Mouse (Mus musculus): Measurements from ENCODE around the gene Kbtbd4. TPM values are rescaled to one million over a fixed set of nuclear protein-coding genes. Genes with fewer than 3 reads are reported as not detected.

The Kbtbd4 gene
- polyA plus RNA-seq, 1 experiment: 29.1 TPM

- H3K4me1 ChIP-seq (replicated peaks; ENCODE audit: control insufficient read depth, insufficient read depth, low read length): peaks cover 8% of the 10 kb centered on the region
- no peak overlapping the region for H3K4me3 ChIP-seq (ENCODE audit: control insufficient read depth, insufficient read depth, low read length)
- TF ChIP-seq CTCF (IDR thresholded peaks at IDR 0.05; ENCODE audit: borderline replicate concordance, control insufficient read depth, extremely low read depth, insufficient read depth, low read length, poor library complexity) (no peak), POLR2A (IDR thresholded peaks at IDR 0.05; ENCODE audit: control insufficient read depth, extremely low read depth, insufficient read depth, low read length, poor library complexity) (no peak)
- H3K36me3 ChIP-seq (ENCODE audit: control insufficient read depth, insufficient read depth, low read length): no peaks in the 10 kb centered on the region
- 94% methylated on average over 5 of the region's 5 CpGs for WGBS
- no peaks in the 10 kb centered on the region for H3K27me3 ChIP-seq (ENCODE audit: control insufficient read depth, insufficient read depth, low read length)
- H3K27ac ChIP-seq (ENCODE audit: control insufficient read depth, insufficient read depth, low read length): no peak overlapping the region
- DNase-seq: no peak
These were observed 45.6 kb downstream of the Kbtbd4 start for GRCm38 (mm10) chr2:90950149-90950548.

- Histone ChIP-seq H3K4me3 (ENCODE audit: control insufficient read depth, insufficient read depth, low read length) (no peak overlapping the region), H3K27me3 (ENCODE audit: control insufficient read depth, insufficient read depth, low read length) (no peaks in the 10 kb centered on the region), H3K4me1 (replicated peaks; ENCODE audit: control insufficient read depth, insufficient read depth, low read length) (peaks cover 8% of the 10 kb centered on the region), H3K36me3 (ENCODE audit: control insufficient read depth, insufficient read depth, low read length) (no peaks in the 10 kb centered on the region), H3K27ac (ENCODE audit: control insufficient read depth, insufficient read depth, low read length) (no peak overlapping the region)
- DNase-seq: no peak
- TF ChIP-seq POLR2A (IDR thresholded peaks at IDR 0.05; ENCODE audit: control insufficient read depth, extremely low read depth, insufficient read depth, low read length, poor library complexity) (no peak), CTCF (IDR thresholded peaks at IDR 0.05; ENCODE audit: borderline replicate concordance, control insufficient read depth, extremely low read depth, insufficient read depth, low read length, poor library complexity) (no peak)
These were observed 46.1 kb downstream of the Kbtbd4 start for GRCm38 (mm10) chr2:90950582-90951194.

GRCm38 (mm10) chr2:90953461-90953860, 48.9 kb downstream of the Kbtbd4 start:
- no peak for DNase-seq
- 93% methylated on average over 3 of the region's 3 CpGs for WGBS
- Histone ChIP-seq H3K27ac (ENCODE audit: control insufficient read depth, insufficient read depth, low read length) (no peak overlapping the region), H3K27me3 (ENCODE audit: control insufficient read depth, insufficient read depth, low read length) (no peaks in the 10 kb centered on the region), H3K4me3 (ENCODE audit: control insufficient read depth, insufficient read depth, low read length) (no peak overlapping the region), H3K4me1 (replicated peaks; ENCODE audit: control insufficient read depth, insufficient read depth, low read length) (peaks cover 8% of the 10 kb centered on the region), H3K36me3 (ENCODE audit: control insufficient read depth, insufficient read depth, low read length) (no peaks in the 10 kb centered on the region)
- TF ChIP-seq POLR2A (IDR thresholded peaks at IDR 0.05; ENCODE audit: control insufficient read depth, extremely low read depth, insufficient read depth, low read length, poor library complexity): no peak
- TF ChIP-seq CTCF (IDR thresholded peaks at IDR 0.05; ENCODE audit: borderline replicate concordance, control insufficient read depth, extremely low read depth, insufficient read depth, low read length, poor library complexity): no peak

GRCm38 (mm10) chr2:90956053-90956452, 51.5 kb downstream of the Kbtbd4 start:
- Histone ChIP-seq H3K36me3 (ENCODE audit: control insufficient read depth, insufficient read depth, low read length) (no peaks in the 10 kb centered on the region), H3K4me1 (replicated peaks; ENCODE audit: control insufficient read depth, insufficient read depth, low read length) (no peaks in the 10 kb centered on the region), H3K27ac (ENCODE audit: control insufficient read depth, insufficient read depth, low read length) (no peak overlapping the region), H3K4me3 (ENCODE audit: control insufficient read depth, insufficient read depth, low read length) (no peak overlapping the region), H3K27me3 (ENCODE audit: control insufficient read depth, insufficient read depth, low read length) (no peaks in the 10 kb centered on the region)
- DNase-seq: no peak
- WGBS: 95% methylated on average over 1 of the region's 1 CpGs
- TF ChIP-seq POLR2A (IDR thresholded peaks at IDR 0.05; ENCODE audit: control insufficient read depth, extremely low read depth, insufficient read depth, low read length, poor library complexity) (no peak), CTCF (IDR thresholded peaks at IDR 0.05; ENCODE audit: borderline replicate concordance, control insufficient read depth, extremely low read depth, insufficient read depth, low read length, poor library complexity) (no peak)

- Histone ChIP-seq H3K27me3 (ENCODE audit: control insufficient read depth, insufficient read depth, low read length) (no peaks in the 10 kb centered on the region), H3K4me3 (ENCODE audit: control insufficient read depth, insufficient read depth, low read length) (no peak overlapping the region), H3K36me3 (ENCODE audit: control insufficient read depth, insufficient read depth, low read length) (no peaks in the 10 kb centered on the region), H3K27ac (ENCODE audit: control insufficient read depth, insufficient read depth, low read length) (no peak overlapping the region), H3K4me1 (replicated peaks; ENCODE audit: control insufficient read depth, insufficient read depth, low read length) (no peaks in the 10 kb centered on the region)
- DNase-seq: no peak
- TF ChIP-seq CTCF (IDR thresholded peaks at IDR 0.05; ENCODE audit: borderline replicate concordance, control insufficient read depth, extremely low read depth, insufficient read depth, low read length, poor library complexity) (no peak), POLR2A (IDR thresholded peaks at IDR 0.05; ENCODE audit: control insufficient read depth, extremely low read depth, insufficient read depth, low read length, poor library complexity) (no peak)
- WGBS: 97% methylated on average over 3 of the region's 3 CpGs
These were observed 54.3 kb downstream of the Kbtbd4 start for GRCm38 (mm10) chr2:90958856-90959255.

GRCm38 (mm10) chr2:90960012-90960411, 55.5 kb downstream of the Kbtbd4 start:
- WGBS: 93% methylated on average over 2 of the region's 2 CpGs
- TF ChIP-seq CTCF (IDR thresholded peaks at IDR 0.05; ENCODE audit: borderline replicate concordance, control insufficient read depth, extremely low read depth, insufficient read depth, low read length, poor library complexity): no peak
- no peak for TF ChIP-seq POLR2A (IDR thresholded peaks at IDR 0.05; ENCODE audit: control insufficient read depth, extremely low read depth, insufficient read depth, low read length, poor library complexity)
- Histone ChIP-seq H3K4me3 (ENCODE audit: control insufficient read depth, insufficient read depth, low read length) (no peak overlapping the region), H3K27ac (ENCODE audit: control insufficient read depth, insufficient read depth, low read length) (no peak overlapping the region), H3K36me3 (ENCODE audit: control insufficient read depth, insufficient read depth, low read length) (no peaks in the 10 kb centered on the region), H3K27me3 (ENCODE audit: control insufficient read depth, insufficient read depth, low read length) (no peaks in the 10 kb centered on the region), H3K4me1 (replicated peaks; ENCODE audit: control insufficient read depth, insufficient read depth, low read length) (0 out of 2 replicates have a peak, but pooled peaks cover 2% of the 10 kb centered on the region)
- no peak for DNase-seq

Other genes with a start within 250 kb of the Kbtbd4 start
- 21.9 and 22.7 TPM in 2 replicates for gene Nup160, start 227.5 kb upstream of the Kbtbd4 start, polyA plus RNA-seq (2012; rRNA removed)
- 101 and 105 TPM in 2 replicates for gene Fnbp4, start 159.4 kb upstream of the Kbtbd4 start, polyA plus RNA-seq (2012; rRNA removed)
- gene Agbl2, start 122.0 kb upstream of the Kbtbd4 start, polyA plus RNA-seq (2012; rRNA removed): 0.31 and 0.44 TPM in 2 replicates
- gene Mtch2, start 57.6 kb upstream of the Kbtbd4 start, polyA plus RNA-seq (2012; rRNA removed): 44.2 and 57.2 TPM in 2 replicates
- 2.5 and 4.9 TPM in 2 replicates for gene C1qtnf4, start 18.9 kb upstream of the Kbtbd4 start, polyA plus RNA-seq (2012; rRNA removed)
- gene Ndufs3, start 87 bp downstream of the Kbtbd4 start, polyA plus RNA-seq (2012; rRNA removed): 133 and 163 TPM in 2 replicates
- 92.7 and 96.2 TPM in 2 replicates for gene Celf1, start 35.6 kb downstream of the Kbtbd4 start, polyA plus RNA-seq (2012; rRNA removed)
- gene Rapsn, start 130.9 kb downstream of the Kbtbd4 start, polyA plus RNA-seq (2012; rRNA removed): 9.0 and 10.1 TPM in 2 replicates
- 103 and 114 TPM in 2 replicates for gene Psmc3, start 149.3 kb downstream of the Kbtbd4 start, polyA plus RNA-seq (2012; rRNA removed)
- 45.8 and 59.0 TPM in 2 replicates for gene Slc39a13, start 165.7 kb downstream of the Kbtbd4 start, polyA plus RNA-seq (2012; rRNA removed)
- gene Spi1, start 177.7 kb downstream of the Kbtbd4 start, polyA plus RNA-seq (2012; rRNA removed): 53.6 and 55.7 TPM in 2 replicates
- 2.4 and 57.9 TPM in 2 replicates for gene Mybpc3, start 213.4 kb downstream of the Kbtbd4 start, polyA plus RNA-seq (2012; rRNA removed)

Measured in thymus, adult 2 months (tissue).